Mouse (Mus musculus): ENCODE measurements at regions not wholly inside any gene's neighbourhood (a gene's known extent, or its start where the extent isn't known, plus 50 kb on each side); places are given as distances from the start of the nearest gene placed in this dataset.

DNA sequence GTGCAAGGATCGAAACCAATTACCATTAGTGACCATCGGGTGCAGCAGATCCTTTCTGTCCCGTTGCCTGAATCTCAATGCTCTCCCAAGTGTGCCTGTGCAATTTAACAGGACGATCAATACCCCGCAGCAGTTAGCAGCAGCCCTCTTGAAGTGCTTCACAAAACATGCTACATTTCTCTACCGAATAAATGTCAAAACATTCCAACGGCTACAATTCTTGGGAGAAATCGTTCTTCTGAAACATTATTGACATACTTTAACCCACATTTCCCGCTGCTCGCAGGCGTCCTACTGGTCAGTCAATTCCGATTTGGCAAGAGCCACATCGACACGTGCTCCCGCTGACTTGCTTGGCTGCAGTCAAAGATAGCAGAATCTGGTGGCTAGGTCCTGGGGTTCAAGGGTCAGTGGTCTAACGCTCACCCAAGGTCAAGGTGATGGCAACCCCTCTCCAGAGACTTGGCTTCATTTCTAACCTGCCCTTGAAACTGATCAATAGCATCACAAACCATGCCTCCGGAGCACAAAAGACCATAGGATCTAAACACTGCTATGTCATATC, 753.8 kb downstream of the Tmem182 start:
- TF ChIP-seq JUND (conservative IDR thresholded peaks at IDR 0.05; ENCODE audit: low read depth, low read length) (no peak), PAX5 (IDR thresholded peaks at IDR 0.05; ENCODE audit: low read length) (no peak), ZMIZ1 (IDR thresholded peaks at IDR 0.05; ENCODE audit: low read depth, low read length) (no peak), TBP (conservative IDR thresholded peaks at IDR 0.05; ENCODE audit: low read depth, low read length) (no peak), SMC3 (IDR thresholded peaks at IDR 0.05; ENCODE audit: low read depth, low read length) (no peak), RAD21 (IDR thresholded peaks at IDR 0.05; ENCODE audit: low read depth, low read length) (no peak), MXI1 (IDR thresholded peaks at IDR 0.05; ENCODE audit: low read depth, low read length) (no peak), E2F4 (IDR thresholded peaks at IDR 0.05; ENCODE audit: insufficient replicate concordance, low read depth, low read length) (no peak), MAZ (IDR thresholded peaks at IDR 0.05; ENCODE audit: low read depth, low read length) (no peak), EP300 (IDR thresholded peaks at IDR 0.05; ENCODE audit: low read length) (no peak), CTCF (conservative IDR thresholded peaks at IDR 0.05 in 1 of 2, IDR thresholded peaks at IDR 0.05 in 1 of 2; ENCODE audit: low read depth in 2 of 2, low read length in 2 of 2) (no peak), MYC (IDR thresholded peaks at IDR 0.05; ENCODE audit: low read depth, low read length) (no peak), GABPA (IDR thresholded peaks at IDR 0.05; ENCODE audit: insufficient replicate concordance, low read depth, low read length) (no peak), SIN3A (IDR thresholded peaks at IDR 0.05; ENCODE audit: low read length) (no peak), ZNF384 (IDR thresholded peaks at IDR 0.05; ENCODE audit: low read depth, low read length) (no peak)
- Histone ChIP-seq H3K27me3 (replicated peaks) (no peaks in the 10 kb centered on the region), H3K9ac (ENCODE audit: insufficient read depth, low read depth) (no peak overlapping the region), H3K27ac (ENCODE audit: insufficient read depth, low read depth) (no peak overlapping the region), H3K36me3 (replicated peaks in 1 of 2; ENCODE audit: control insufficient read depth in 1 of 2, insufficient read depth in 1 of 2, low read length in 1 of 2) (no peaks in the 10 kb centered on the region), H3K4me2 (ENCODE audit: insufficient read depth, low read depth, poor library complexity, severe bottlenecking) (no peak overlapping the region), H3K4me1 (ENCODE audit: control insufficient read depth in 1 of 2, insufficient read depth in 2 of 2) (no peaks in the 10 kb centered on the region), H3K9me3 (replicated peaks; ENCODE audit: low read length) (peaks cover 39% of the 10 kb centered on the region), H3K79me2 (replicated peaks; ENCODE audit: control insufficient read depth, extremely low read depth, insufficient read depth, poor library complexity, severe bottlenecking) (no peaks in the 10 kb centered on the region), H3K4me3 (replicated peaks in 1 of 3; ENCODE audit: low read depth in 2 of 3, low read length in 2 of 3, poor library complexity in 1 of 3) (no peak overlapping the region)
- no peak for DNase-seq (ENCODE audit: extremely low read depth)
- in situ Hi-C loops (cut with MboI; ENCODE audit: low pct_ligation_motif_present, low pct_unique_long_range_greater_than_20kb, low sequenced_read_pairs) (no loop called here), dilution Hi-C loops (cut with MboI; ENCODE audit: extremely low pct_ligation_motif_present, extremely low pct_unique_long_range_greater_than_20kb, low sequenced_read_pairs) (no loop called here)

DNA sequence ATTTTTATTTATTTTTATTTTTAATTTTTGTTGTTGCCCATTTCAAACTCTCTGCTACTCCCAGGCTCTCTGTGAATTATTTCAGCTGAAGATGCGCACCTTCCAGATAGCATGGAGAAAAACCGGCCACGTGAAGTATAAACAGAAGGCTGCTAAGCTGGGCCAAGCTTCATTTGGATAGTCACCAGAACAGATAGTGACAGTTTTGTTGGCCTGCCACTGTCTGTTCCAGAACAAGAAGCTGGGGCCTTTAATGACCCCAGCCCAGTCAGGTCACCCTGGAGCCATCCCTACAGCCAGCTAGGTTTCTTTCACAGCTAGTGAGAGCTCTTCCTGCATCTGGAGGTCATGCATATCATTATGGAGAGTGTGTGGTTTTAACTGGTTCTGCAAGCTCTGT, 754.6 kb downstream of the Tmem182 start:
- H3K4me3 ChIP-seq (replicated peaks in 1 of 3; ENCODE audit: low read depth in 2 of 3, low read length in 2 of 3, poor library complexity in 1 of 3) = no peak overlapping the region
- no peak overlapping the region for H3K9ac ChIP-seq (ENCODE audit: insufficient read depth, low read depth)
- H3K79me2 ChIP-seq (replicated peaks; ENCODE audit: control insufficient read depth, extremely low read depth, insufficient read depth, poor library complexity, severe bottlenecking) = no peaks in the 10 kb centered on the region
- no peak for TF ChIP-seq USF2 (conservative IDR thresholded peaks at IDR 0.05; ENCODE audit: low read depth, low read length)
- TF ChIP-seq USF1 (IDR thresholded peaks at IDR 0.05; ENCODE audit: low read depth, low read length) = no peak
- dilution Hi-C loops (cut with MboI; ENCODE audit: extremely low pct_ligation_motif_present, extremely low pct_unique_long_range_greater_than_20kb, low sequenced_read_pairs) = no loop called here
- H3K4me2 ChIP-seq (ENCODE audit: insufficient read depth, low read depth, poor library complexity, severe bottlenecking) = no peak overlapping the region
- H3K4me1 ChIP-seq (ENCODE audit: control insufficient read depth in 1 of 2, insufficient read depth in 2 of 2) = no peaks in the 10 kb centered on the region
- in situ Hi-C loops (cut with MboI; ENCODE audit: low pct_ligation_motif_present, low pct_unique_long_range_greater_than_20kb, low sequenced_read_pairs) = no loop called here
- no peak for DNase-seq (ENCODE audit: extremely low read depth)
- peaks cover 33% of the 10 kb centered on the region for H3K9me3 ChIP-seq (replicated peaks; ENCODE audit: low read length)
- H3K27me3 ChIP-seq (replicated peaks) = no peaks in the 10 kb centered on the region
- no peak overlapping the region for H3K27ac ChIP-seq (ENCODE audit: insufficient read depth, low read depth)
- H3K36me3 ChIP-seq (replicated peaks in 1 of 2; ENCODE audit: control insufficient read depth in 1 of 2, insufficient read depth in 1 of 2, low read length in 1 of 2) = no peaks in the 10 kb centered on the region

Measured in CH12.LX (cell line).